Mouse (Mus musculus) stomach, postnatal 0 days (tissue): ENCODE results near the gene Rabl3.

Experiments
- CTCF ChIP-seq: IDR thresholded peaks from 2 replicates; pipeline ENCODE4 v1.5.1; 2016; ENCODE audit warnings: antibody characterized with exemption, low read depth, mild to moderate bottlenecking, moderate library complexity
- EP300 ChIP-seq: optimal IDR thresholded peaks from 2 replicates; pipeline ENCODE3; 2016; ENCODE audit warnings: antibody characterized with exemption

DNA sequence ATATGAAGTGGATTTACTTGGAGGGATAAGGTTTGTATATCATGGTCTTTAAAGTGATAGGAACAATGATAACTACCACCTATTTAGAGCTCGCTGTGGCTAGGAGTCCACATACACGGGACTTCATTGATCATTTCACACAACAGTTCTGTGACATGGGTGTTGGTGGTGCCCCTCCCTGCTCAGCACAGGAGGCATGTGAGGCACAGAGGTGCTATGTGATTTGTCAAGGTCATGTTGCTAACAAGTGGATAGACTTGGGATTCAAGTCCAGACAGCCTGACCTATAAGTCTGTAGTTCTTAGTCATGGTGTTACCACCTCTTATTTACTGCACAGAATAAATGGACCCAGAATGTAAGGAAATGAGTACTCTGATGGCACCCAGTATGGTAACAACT is 11.3 kb downstream of the Rabl3 start:
- TF ChIP-seq EP300 (no peak), CTCF (no peak)
